Mouse (Mus musculus) testis, adult 2 months (tissue): Measurements from ENCODE around the gene Ntsr1. TPM values are rescaled to one million over a fixed set of nuclear protein-coding genes. Genes with fewer than 3 reads are reported as not detected.
A peak's percentile ranks its signal among the peaks of the same experiment; 100 is the strongest.

ENCODE experiments used
- H3K27ac ChIP-seq: fragments of 200-500 bp; 2 replicates; pipeline ENCODE4 v1.5.1; 2012; ENCODE audit warnings: low read depth, low read length; ENCODE audit not compliant: control insufficient read depth, insufficient read depth
- H3K27me3 ChIP-seq: fragments of 200-500 bp; 2 replicates; pipeline ENCODE4 v1.6.1; 2012; ENCODE audit warnings: mild to moderate bottlenecking, low read length, moderate library complexity; ENCODE audit not compliant: control insufficient read depth, insufficient read depth
- H3K36me3 ChIP-seq: fragments of 200-500 bp; 2 replicates; pipeline ENCODE4 v1.6.1; 2012; ENCODE audit warnings: mild to moderate bottlenecking, low read length; ENCODE audit not compliant: control insufficient read depth, insufficient read depth
- H3K4me1 ChIP-seq: fragments of 200-500 bp; 2 replicates; pipeline ENCODE4 v1.6.1; 2012; ENCODE audit warnings: low read length; ENCODE audit not compliant: control insufficient read depth, insufficient read depth
- H3K4me3 ChIP-seq: fragments of 200-500 bp; 2 replicates; pipeline ENCODE4 v1.5.1; 2012; ENCODE audit warnings: low read depth, mild to moderate bottlenecking, low read length, moderate library complexity, mixed read lengths; ENCODE audit not compliant: control insufficient read depth
- CTCF ChIP-seq: fragments of 200-500 bp; IDR thresholded peaks from 2 replicates; pipeline ENCODE4 v1.5.1; 2012; ENCODE audit warnings: low read depth, mild to moderate bottlenecking, inconsistent platforms, low read length, moderate library complexity; ENCODE audit not compliant: control insufficient read depth, insufficient read depth, insufficient replicate concordance
- POLR2A ChIP-seq: fragments of 200-500 bp; IDR thresholded peaks from 2 replicates; pipeline ENCODE4 v1.6.1; 2012; ENCODE audit warnings: low read depth, mild to moderate bottlenecking, inconsistent platforms, low read length, moderate library complexity; ENCODE audit not compliant: control insufficient read depth
- polyA plus RNA-seq: library from polyadenylated mRNA; depleted of rRNA; stranded (reverse); fragments of >200 nt; gene quantifications from 2 replicates; pipeline ENCODE4 v1.2.3, GENCODE M21; 2012

Ntsr1 gene
- polyA plus RNA-seq, 1 experiment = 0.43 TPM

DNA sequence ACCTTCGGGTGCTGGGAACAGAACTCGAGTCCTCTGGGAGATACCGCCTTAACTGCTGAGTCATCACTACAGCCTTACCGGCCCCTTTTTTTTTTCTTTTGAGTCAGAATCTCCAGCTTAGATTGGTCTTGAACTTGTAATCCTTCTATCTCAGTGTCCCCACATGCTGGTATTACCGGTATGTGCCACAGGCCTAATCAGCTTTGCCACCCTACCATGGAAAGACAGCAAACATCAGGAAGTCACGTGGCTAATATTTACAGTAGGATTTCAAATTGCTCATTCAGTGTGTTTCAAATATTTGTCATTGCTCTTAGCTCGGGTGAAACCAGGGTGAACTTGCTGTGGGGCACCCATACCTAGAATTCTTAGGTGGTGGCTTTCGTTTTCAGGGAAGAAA, 37.2 kb upstream of the Ntsr1 start:
- no peak for TF ChIP-seq POLR2A
- Histone ChIP-seq H3K4me1 (no peaks in the 10 kb centered on the region), H3K4me3 (no peak overlapping the region), H3K36me3 (no peaks in the 10 kb centered on the region), H3K27me3 (no peaks in the 10 kb centered on the region), H3K27ac (no peak overlapping the region)

DNA sequence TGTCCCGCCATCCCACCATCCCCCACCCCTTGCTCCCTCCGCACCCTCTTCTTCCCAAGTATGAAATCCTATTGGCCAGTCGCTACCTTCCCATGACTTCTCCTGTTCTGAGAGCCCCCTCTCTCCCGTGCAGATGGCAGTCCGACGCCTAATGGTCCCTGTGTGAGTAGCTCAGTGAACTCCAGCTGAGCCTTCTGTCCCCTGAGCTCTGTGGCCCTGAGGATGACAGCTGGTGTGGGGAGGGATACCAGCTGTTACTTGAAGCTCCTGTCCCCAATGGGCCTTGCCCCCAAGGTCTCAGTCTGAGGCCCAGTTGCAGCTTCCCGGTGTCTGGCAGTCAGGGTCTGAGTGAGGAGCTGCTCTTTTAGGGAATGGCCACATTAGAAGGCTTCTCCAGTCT, 33.3 kb upstream of the Ntsr1 start:
- TF ChIP-seq POLR2A (no peak), CTCF (no peak)
- Histone ChIP-seq H3K36me3 (no peaks in the 10 kb centered on the region), H3K4me1 (no peaks in the 10 kb centered on the region), H3K4me3 (no peak overlapping the region), H3K27ac (no peak overlapping the region), H3K27me3 (no peaks in the 10 kb centered on the region)

DNA sequence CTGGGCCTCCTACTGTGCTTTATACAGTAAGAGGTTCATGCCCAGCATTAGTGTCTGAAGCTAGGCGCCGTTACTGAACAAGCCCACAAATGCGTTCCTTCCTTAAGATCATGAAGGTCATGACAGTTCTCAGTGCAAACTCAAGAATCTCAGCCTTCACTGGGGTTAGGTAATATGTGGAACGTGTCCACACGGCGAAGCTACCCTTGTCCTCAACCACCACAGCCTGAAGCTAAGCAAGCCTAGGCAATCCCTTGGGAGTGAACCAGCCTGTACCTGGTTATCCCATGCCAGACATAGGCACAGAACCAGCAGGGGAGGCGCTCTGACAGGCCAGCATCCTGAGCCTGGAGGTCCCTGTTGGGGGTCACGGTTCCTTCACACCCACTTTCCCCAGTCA, 30.9 kb upstream of the Ntsr1 start:
- H3K27ac ChIP-seq = no peak overlapping the region
- no peaks in the 10 kb centered on the region for H3K27me3 ChIP-seq
- TF ChIP-seq POLR2A (no peak), CTCF (no peak)
- H3K36me3 ChIP-seq = no peaks in the 10 kb centered on the region
- H3K4me1 ChIP-seq = peaks cover 10% of the 10 kb centered on the region
- no peak overlapping the region for H3K4me3 ChIP-seq

DNA sequence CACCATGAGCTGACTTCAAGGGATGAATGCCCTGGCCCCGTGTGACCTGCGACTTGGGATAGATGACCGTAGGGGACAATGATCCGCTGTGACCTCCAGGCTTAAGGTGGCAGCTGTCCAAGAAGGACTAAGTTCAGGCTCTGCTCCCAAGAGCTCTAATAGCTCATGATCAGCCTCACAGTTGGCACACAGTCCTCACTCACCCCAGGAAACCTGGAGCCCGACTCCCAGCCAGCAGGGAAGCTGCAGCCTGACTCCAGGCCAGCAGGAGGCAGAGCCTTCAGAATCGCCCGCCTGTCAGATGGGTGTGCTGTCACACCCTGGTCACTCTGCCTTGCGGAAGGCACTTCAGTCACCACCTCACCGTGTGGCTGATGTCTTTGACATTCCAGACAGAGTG, 30.0 kb upstream of the Ntsr1 start:
- H3K27ac ChIP-seq = no peak overlapping the region
- TF ChIP-seq POLR2A = no peak
- peak; percentile 26; the same call in 1 of the 2 replicates for TF ChIP-seq CTCF
- H3K4me1 ChIP-seq = peaks cover 10% of the 10 kb centered on the region
- H3K4me3 ChIP-seq = no peak overlapping the region
- no peaks in the 10 kb centered on the region for H3K27me3 ChIP-seq
- H3K36me3 ChIP-seq = no peaks in the 10 kb centered on the region

DNA sequence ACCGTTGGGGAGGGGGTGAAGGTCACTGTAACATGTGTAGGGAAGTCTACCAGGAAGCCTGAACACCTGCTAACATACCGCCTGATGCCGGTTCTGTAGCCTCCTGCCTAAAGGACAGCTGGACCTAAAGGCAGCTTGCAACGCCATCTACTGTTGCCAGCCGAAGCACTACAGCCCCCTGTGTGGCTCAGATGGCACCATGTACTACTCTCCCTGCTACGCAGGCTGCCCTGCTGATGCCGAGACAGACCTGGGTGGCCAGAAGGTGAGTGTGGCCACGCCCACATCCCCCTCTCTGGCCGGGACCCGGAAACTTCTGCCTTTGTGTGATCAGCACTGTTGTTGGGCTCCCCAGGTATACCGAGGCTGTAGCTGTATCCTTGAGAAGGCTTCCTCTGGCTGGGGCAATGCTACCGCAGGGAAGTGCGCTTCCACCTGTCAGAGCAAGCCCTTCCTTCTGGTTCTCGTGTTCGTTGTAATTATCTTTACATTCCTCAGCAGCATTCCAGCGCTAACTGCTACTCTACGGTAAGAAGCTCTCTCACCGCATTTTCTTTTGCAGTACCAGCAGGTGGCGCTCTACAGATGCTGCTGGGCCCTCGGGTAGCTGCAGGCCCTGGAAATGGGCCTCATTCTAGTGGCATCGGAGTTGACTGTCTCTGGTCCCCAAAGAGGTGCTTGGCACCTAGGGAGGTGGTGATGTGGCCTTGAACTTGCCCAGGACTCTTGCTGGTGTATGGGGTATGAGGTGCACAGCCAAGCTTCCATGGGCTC, 27.3 kb upstream of the Ntsr1 start:
- Histone ChIP-seq H3K27me3 (no peaks in the 10 kb centered on the region), H3K4me3 (no peak overlapping the region; the same call in 1 of the 2 replicates), H3K4me1 (peaks cover 10% of the 10 kb centered on the region), H3K36me3 (no peaks in the 10 kb centered on the region), H3K27ac (no peak overlapping the region)
- TF ChIP-seq POLR2A (no peak), CTCF (peak; percentile 89)

DNA sequence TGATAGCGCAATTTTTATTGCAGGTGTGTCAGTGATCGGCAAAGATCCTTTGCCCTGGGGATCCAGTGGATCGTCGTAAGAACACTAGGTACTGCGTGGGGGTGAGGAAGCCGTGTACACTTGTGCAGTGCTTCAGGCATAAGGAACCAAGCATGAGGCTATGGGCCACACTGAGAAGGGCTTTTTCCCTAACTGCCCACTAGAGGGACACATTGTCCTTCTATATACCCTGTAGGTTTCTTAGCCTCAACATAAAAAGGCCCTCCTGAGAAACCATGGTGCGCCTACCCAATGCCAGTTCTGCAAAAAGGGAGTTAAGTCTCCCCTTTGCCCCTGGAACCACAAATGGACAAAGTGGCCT, 26.7 kb upstream of the Ntsr1 start:
- Histone ChIP-seq H3K4me3 (no peak overlapping the region), H3K27me3 (no peaks in the 10 kb centered on the region), H3K36me3 (no peaks in the 10 kb centered on the region), H3K4me1 (peaks cover 10% of the 10 kb centered on the region), H3K27ac (no peak overlapping the region)
- TF ChIP-seq CTCF = peak; percentile 28; the same call in 1 of the 2 replicates
- TF ChIP-seq POLR2A = no peak

DNA sequence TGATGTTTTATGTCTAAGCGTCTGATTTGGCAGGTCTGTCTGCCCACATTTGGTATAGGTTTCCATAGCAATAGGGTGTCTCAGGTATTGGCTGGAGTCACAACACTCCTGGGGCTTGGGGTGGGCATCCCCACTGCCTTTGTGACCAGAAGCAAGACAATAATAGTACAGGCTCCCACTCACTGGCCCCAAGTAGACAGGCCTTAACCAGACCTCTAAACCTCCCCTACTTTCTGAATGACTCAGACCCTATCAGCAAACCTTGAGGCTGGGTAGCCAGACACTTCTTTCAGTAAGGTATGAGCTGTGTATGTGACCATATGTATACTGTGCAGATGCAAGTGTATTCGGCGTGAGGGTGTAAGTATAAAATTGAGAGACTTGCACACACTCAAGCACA, 24.9 kb upstream of the Ntsr1 start:
- no peak overlapping the region for H3K4me3 ChIP-seq
- H3K36me3 ChIP-seq = no peaks in the 10 kb centered on the region
- no peaks in the 10 kb centered on the region for H3K27me3 ChIP-seq
- H3K4me1 ChIP-seq = peaks cover 10% of the 10 kb centered on the region
- TF ChIP-seq CTCF (no peak), POLR2A (no peak)
- H3K27ac ChIP-seq = no peak overlapping the region

DNA sequence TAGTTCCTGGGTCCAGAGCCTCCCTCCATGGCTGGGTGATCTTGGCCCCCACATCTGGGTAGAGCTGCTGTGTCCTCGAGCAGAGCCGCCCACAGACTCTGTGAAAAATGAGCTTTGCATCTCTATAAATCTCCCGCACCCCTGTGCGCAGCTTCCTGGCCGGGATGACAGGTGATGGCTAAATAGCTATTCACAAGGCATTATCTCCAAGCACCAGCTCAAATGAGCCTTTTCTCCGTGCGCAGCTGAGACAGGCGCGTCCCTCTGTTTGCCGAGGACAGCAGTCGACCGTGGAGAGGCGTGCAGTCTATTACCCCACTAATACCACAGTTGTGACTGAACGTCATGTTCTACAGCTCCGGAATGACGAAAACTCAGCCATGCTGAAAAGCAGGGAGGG, 17.5 kb upstream of the Ntsr1 start:
- Histone ChIP-seq H3K27me3 (no peaks in the 10 kb centered on the region), H3K27ac (no peak overlapping the region), H3K36me3 (no peaks in the 10 kb centered on the region), H3K4me1 (no peaks in the 10 kb centered on the region), H3K4me3 (no peak overlapping the region)
- no peak for TF ChIP-seq POLR2A
